Mouse (Mus musculus) heart, adult 2 months (tissue): ENCODE results near the gene B3gnt2.

ENCODE experiments used
- CTCF ChIP-seq: fragments of 200-600 bp; IDR thresholded peaks from 2 replicates; pipeline ENCODE4 v1.8.1; 2022; ENCODE audit warnings: antibody characterized with exemption, mild to moderate bottlenecking, moderate library complexity
- EP300 ChIP-seq: fragments of 200-500 bp; IDR thresholded peaks from 2 replicates; pipeline ENCODE4 v1.6.1; 2011; ENCODE audit warnings: low read depth, low read length, control low read depth; ENCODE audit not compliant: insufficient read depth
- POLR2A ChIP-seq: fragments of 200-500 bp; IDR thresholded peaks from 2 replicates; pipeline ENCODE4 v1.6.1; 2011; ENCODE audit warnings: mild to moderate bottlenecking, low read depth, low read length, control low read depth; ENCODE audit not compliant: insufficient read depth

DNA sequence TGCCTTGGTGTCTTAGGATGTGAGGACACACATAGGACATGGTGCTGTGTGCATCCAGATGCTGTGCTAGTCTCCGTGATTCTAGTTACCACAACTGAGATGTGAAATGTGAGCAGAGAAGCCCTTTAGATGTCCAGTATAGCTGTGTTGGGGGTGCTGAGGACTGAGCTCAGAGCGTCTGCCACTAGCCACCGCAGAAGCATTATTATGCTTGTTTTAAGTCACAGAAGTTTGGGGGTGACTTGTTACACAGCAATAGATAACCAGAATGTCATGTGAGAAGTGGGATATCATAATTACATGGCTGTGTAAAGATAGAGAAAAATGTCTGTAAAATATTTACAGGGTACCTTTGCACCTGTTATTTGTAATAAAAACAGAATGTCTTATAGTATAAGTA is 109.2 kb downstream of the B3gnt2 start:
- TF ChIP-seq CTCF (no peak), EP300 (no peak), POLR2A (no peak)
